Mouse (Mus musculus): ENCODE measurements around the gene Kctd17.

Gene Kctd17

GRCm38 (mm10) chr15:78481448-78482000 lies 53.2 kb downstream of the Kctd17 start:
- no peak for DNase-seq (ENCODE audit: low spot score)

- no peak for DNase-seq (ENCODE audit: low spot score)
Measured at GRCm38 (mm10) chr15:78482518-78482917, 54.2 kb downstream of the Kctd17 start.

GRCm38 (mm10) chr15:78483311-78483710 lies 54.9 kb downstream of the Kctd17 start:
- DNase-seq (ENCODE audit: low spot score): no peak

GRCm38 (mm10) chr15:78486564-78486963 lies 58.2 kb downstream of the Kctd17 start:
- DNase-seq (ENCODE audit: low spot score): no peak

- DNase-seq (ENCODE audit: low spot score): no peak
Measured at GRCm38 (mm10) chr15:78487066-78487465, 58.7 kb downstream of the Kctd17 start.
